Mouse (Mus musculus): Measurements from ENCODE around the gene BC017158. TPM values are rescaled to one million over a fixed set of nuclear protein-coding genes. Genes with fewer than 3 reads are reported as not detected.

Gene BC017158
- polyA plus RNA-seq, 1 experiment: 25.9 TPM

GRCm38 (mm10) chr7:128310229-128310688 lies 12.3 kb upstream of the BC017158 start:
- 19% methylated on average over 8 of the region's 8 CpGs for WGBS
- DNase-seq (ENCODE audit: low read depth, low spot score): no peak

- no peak for DNase-seq (ENCODE audit: low read depth, low spot score)
- 84% methylated on average over 1 of the region's 1 CpGs for WGBS
Observed at GRCm38 (mm10) chr7:128309776-128310175, 11.8 kb upstream of the BC017158 start.

- WGBS: 77% methylated on average over 3 of the region's 3 CpGs
- DNase-seq (ENCODE audit: low read depth, low spot score): no peak
Observed at GRCm38 (mm10) chr7:128309216-128309615, 11.2 kb upstream of the BC017158 start.

GRCm38 (mm10) chr7:128307851-128308250 lies 9.9 kb upstream of the BC017158 start:
- no peak for DNase-seq (ENCODE audit: low read depth, low spot score)

GRCm38 (mm10) chr7:128304907-128305306 lies 6.9 kb upstream of the BC017158 start:
- WGBS: 2% methylated on average over 5 of the region's 5 CpGs
- no peak for DNase-seq (ENCODE audit: low read depth, low spot score)

GRCm38 (mm10) chr7:128304198-128304597 lies 6.2 kb upstream of the BC017158 start:
- no peak for DNase-seq (ENCODE audit: low read depth, low spot score)
- 25% methylated on average over 6 of the region's 6 CpGs for WGBS

- 63% methylated on average over 3 of the region's 3 CpGs for WGBS
- no peak for DNase-seq (ENCODE audit: low read depth, low spot score)
Observed at GRCm38 (mm10) chr7:128302151-128302550, 4.2 kb upstream of the BC017158 start.

- WGBS: 76% methylated on average over 3 of the region's 3 CpGs
- DNase-seq (ENCODE audit: low read depth, low spot score): no peak
Observed at GRCm38 (mm10) chr7:128300952-128301351, 3.0 kb upstream of the BC017158 start.

- no peak for DNase-seq (ENCODE audit: low read depth, low spot score)
- 64% methylated on average over 8 of the region's 8 CpGs for WGBS
Observed at GRCm38 (mm10) chr7:128298481-128299342, 742 bp upstream of the BC017158 start.

GRCm38 (mm10) chr7:128297291-128297616 lies 716 bp downstream of the BC017158 start:
- WGBS: 9% methylated on average over 10 of the region's 10 CpGs
- no peak for DNase-seq (ENCODE audit: low read depth, low spot score)

GRCm38 (mm10) chr7:128296514-128296913 lies 1.5 kb downstream of the BC017158 start:
- no peak for DNase-seq (ENCODE audit: low read depth, low spot score)
- 57% methylated on average over 3 of the region's 3 CpGs for WGBS

- 83% methylated on average over 10 of the region's 10 CpGs for WGBS
- no peak for DNase-seq (ENCODE audit: low read depth, low spot score)
Observed at GRCm38 (mm10) chr7:128294785-128295184, 3.2 kb downstream of the BC017158 start.

GRCm38 (mm10) chr7:128288923-128289544 lies 8.9 kb downstream of the BC017158 start:
- DNase-seq (ENCODE audit: low read depth, low spot score): no peak
- 35% methylated on average over 9 of the region's 9 CpGs for WGBS

- DNase-seq (ENCODE audit: low read depth, low spot score): no peak
- WGBS: 88% methylated on average over 8 of the region's 8 CpGs
Observed at GRCm38 (mm10) chr7:128285060-128285459, 12.9 kb downstream of the BC017158 start.

GRCm38 (mm10) chr7:128284047-128284446 lies 13.9 kb downstream of the BC017158 start:
- 73% methylated on average over 5 of the region's 5 CpGs for WGBS
- no peak for DNase-seq (ENCODE audit: low read depth, low spot score)

GRCm38 (mm10) chr7:128282532-128283244 lies 15.3 kb downstream of the BC017158 start:
- 55% methylated on average over 7 of the region's 7 CpGs for WGBS
- no peak for DNase-seq (ENCODE audit: low read depth, low spot score)

GRCm38 (mm10) chr7:128281765-128282164 lies 16.2 kb downstream of the BC017158 start:
- DNase-seq (ENCODE audit: low read depth, low spot score): no peak
- 95% methylated on average over 11 of the region's 11 CpGs for WGBS

GRCm38 (mm10) chr7:128279750-128280149 lies 18.2 kb downstream of the BC017158 start:
- 83% methylated on average over 4 of the region's 4 CpGs for WGBS
- DNase-seq (ENCODE audit: low read depth, low spot score): no peak

GRCm38 (mm10) chr7:128276051-128276450 lies 21.9 kb downstream of the BC017158 start:
- no peak for DNase-seq (ENCODE audit: low read depth, low spot score)
- 94% methylated on average over 6 of the region's 6 CpGs for WGBS

- 94% methylated on average over 9 of the region's 9 CpGs for WGBS
- no peak for DNase-seq (ENCODE audit: low read depth, low spot score)
Observed at GRCm38 (mm10) chr7:128271496-128271895, 26.5 kb downstream of the BC017158 start.

Data from large intestine, adult 2 months (tissue).